Mouse (Mus musculus) liver, embryonic 14.5 days (tissue): ENCODE results near the gene Gm11492.

Experiments
- CTCF ChIP-seq: IDR thresholded peaks from 2 replicates; pipeline ENCODE4 v1.5.1; 2016; ENCODE audit warnings: antibody characterized with exemption, low read depth, control low read depth
- EP300 ChIP-seq: IDR thresholded peaks from 2 replicates; pipeline ENCODE4 v1.6.1; 2016; ENCODE audit warnings: antibody characterized with exemption, low read depth

DNA sequence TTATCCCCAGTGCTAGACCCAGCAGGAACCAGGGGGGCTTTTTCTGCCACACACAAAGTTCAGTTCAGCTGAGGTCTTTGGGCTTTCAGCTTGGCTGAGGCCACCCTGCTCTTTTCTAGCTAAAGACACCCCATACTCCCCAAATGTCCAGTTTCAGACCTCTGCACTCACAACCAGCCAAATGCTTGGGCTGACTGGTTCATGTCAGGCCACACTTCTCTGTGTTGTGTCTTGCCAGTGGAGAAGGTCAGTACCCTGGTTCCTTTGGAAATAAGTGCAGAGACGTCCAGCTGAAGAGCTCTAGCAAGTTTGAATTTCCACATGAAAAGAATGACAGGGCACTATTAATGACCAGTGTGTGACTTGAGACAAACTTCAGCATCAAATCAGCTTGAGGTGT lies 13.3 kb downstream of the Gm11492 start:
- TF ChIP-seq CTCF (no peak), EP300 (no peak)
